Mouse (Mus musculus) stomach, embryonic 14.5 days (tissue): Measurements from ENCODE around the gene Kat6b. TPM values are rescaled to one million over a fixed set of nuclear protein-coding genes. Genes with fewer than 3 reads are reported as not detected.
"Not testable (repeated sequence)": the region's sequence is repeated elsewhere in the genome, so short reads cannot be mapped to it uniquely, and the experiment has no call there.

Experiments
- ATAC-seq: fragments of 200-750 bp; cut with Nextera tagmentation; 2 replicates; pipeline ENCODE4 v1.8.0; 2017; ENCODE audit warnings: low read depth, moderate TSS enrichment; ENCODE audit not compliant: insufficient number of reproducible peaks, insufficient read depth, low FRiP score
- H3K27ac ChIP-seq: fragments of 300-500 bp; sonication (generic); 2 replicates; pipeline ENCODE4 v1.5.1; 2014; ENCODE audit warnings: mild to moderate bottlenecking, low read length, moderate library complexity, mixed read lengths
- H3K27me3 ChIP-seq: fragments of 300-500 bp; sonication (generic); 2 replicates; pipeline ENCODE4 v1.6.1; 2014; ENCODE audit warnings: low read length, control low read depth, mixed read lengths; ENCODE audit not compliant: control insufficient read depth, insufficient read depth
- H3K36me3 ChIP-seq: fragments of 300-500 bp; sonication (generic); 2 replicates; pipeline ENCODE4 v1.6.1; 2014; ENCODE audit warnings: mild to moderate bottlenecking, control low read depth, low read length, moderate library complexity, mixed read lengths; ENCODE audit not compliant: control insufficient read depth, insufficient read depth
- H3K4me1 ChIP-seq: fragments of 300-500 bp; sonication (generic); 2 replicates; pipeline ENCODE4 v1.6.1; 2014; ENCODE audit warnings: low read length, control low read depth, mixed read lengths; ENCODE audit not compliant: control insufficient read depth, insufficient read depth
- H3K4me2 ChIP-seq: fragments of 300-500 bp; sonication (generic); replicated peaks from 2 replicates; pipeline ENCODE4 v1.6.1; 2014; ENCODE audit warnings: low read depth, low read length, control low read depth
- H3K4me3 ChIP-seq: fragments of 300-500 bp; sonication (generic); 2 replicates; pipeline ENCODE4 v1.5.1; 2014; ENCODE audit warnings: low read depth, low read length, control low read depth
- H3K9ac ChIP-seq: fragments of 300-500 bp; sonication (generic); replicated peaks from 2 replicates; pipeline ENCODE4 v1.6.1; 2014; ENCODE audit warnings: low read depth, mild to moderate bottlenecking, control low read depth, low read length, moderate library complexity, mixed read lengths
- H3K9me3 ChIP-seq: fragments of 300-500 bp; sonication (generic); 2 replicates; pipeline ENCODE4 v1.6.1; 2016; ENCODE audit warnings: low read depth, low read length, control low read depth; ENCODE audit not compliant: control insufficient read depth
- WGBS: fragments of 180-500 bp; shearing (Covaris S2); extraction: QIAGEN DNeasy Blood & Tissue Kit; methylation state at CpG from one replicate; pipeline ENCODE4 v1.1.7; 2014; 5-methylcytosine and 5-hydroxymethylcytosine counted together
- polyA plus RNA-seq: library from polyadenylated mRNA; unstranded; fragments of >200 nt; fragmentation: Nextera tagmentation; extraction: Ambion mirVana; gene quantifications from 2 replicates; pipeline ENCODE4 v1.2.1, GENCODE M21; 2014

Kat6b gene
- polyA plus RNA-seq, 1 experiment from 2014 or later, result 32.3 TPM

DNA sequence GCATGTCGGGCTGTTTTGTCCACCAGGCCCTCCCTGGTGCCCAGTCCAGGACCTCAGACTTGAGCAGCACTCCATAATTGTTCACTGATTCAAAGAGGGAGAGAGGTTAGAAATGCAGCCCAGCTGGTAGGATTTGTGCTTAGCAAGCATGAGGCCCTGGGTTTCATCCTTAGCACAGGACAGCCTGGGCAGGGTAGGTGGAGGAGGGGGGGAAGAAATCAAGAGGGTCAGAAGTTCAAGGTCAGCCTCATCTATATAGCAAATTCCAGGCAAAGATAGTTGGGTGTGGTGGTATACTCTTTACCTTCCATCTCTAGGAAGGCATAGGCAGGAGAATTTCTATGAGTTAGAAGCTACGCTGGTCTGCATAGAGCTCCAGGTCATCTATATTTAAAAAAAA, 9.3 kb upstream of the Kat6b start:
- Histone ChIP-seq H3K36me3 (no peaks in the 10 kb centered on the region), H3K4me2 (no peak overlapping the region), H3K27me3 (no peaks in the 10 kb centered on the region), H3K4me1 (no peaks in the 10 kb centered on the region), H3K9ac (no peak overlapping the region), H3K4me3 (no peak overlapping the region), H3K9me3 (no peaks in the 10 kb centered on the region), H3K27ac (no peak overlapping the region)
- whole genome bisulfite sequencing, result 89% methylated on average over 2 of the region's 2 CpGs
- no peak for ATAC-seq

DNA sequence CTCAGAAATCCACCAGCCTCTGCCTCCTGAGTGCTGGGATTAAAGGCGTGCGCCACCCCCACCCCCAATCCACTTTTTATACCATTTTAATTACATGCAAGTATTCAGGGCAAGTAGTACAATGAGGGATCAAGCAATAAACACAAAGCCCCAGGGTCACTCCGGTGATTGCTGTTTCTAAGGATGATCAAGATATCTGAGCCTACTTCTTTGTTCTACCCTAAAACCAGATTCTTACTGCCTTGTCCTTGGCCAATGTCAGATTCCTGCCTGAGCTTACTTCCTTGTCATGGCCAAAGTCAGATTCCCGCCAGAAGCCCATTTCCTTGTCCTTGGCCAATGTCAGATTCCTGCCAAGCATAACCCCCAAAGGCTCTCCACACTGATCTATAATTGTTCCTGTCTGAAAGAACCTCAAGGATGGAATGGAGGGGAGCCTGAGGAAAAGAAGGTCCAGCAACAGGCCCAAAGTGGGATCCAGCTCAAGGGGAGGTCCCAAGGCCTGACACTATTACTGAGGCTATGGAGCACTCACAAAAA, 6.6 kb upstream of the Kat6b start:
- ATAC-seq, result not testable (repeated sequence)
- 88% methylated on average over 4 of the region's 4 CpGs for WGBS

DNA sequence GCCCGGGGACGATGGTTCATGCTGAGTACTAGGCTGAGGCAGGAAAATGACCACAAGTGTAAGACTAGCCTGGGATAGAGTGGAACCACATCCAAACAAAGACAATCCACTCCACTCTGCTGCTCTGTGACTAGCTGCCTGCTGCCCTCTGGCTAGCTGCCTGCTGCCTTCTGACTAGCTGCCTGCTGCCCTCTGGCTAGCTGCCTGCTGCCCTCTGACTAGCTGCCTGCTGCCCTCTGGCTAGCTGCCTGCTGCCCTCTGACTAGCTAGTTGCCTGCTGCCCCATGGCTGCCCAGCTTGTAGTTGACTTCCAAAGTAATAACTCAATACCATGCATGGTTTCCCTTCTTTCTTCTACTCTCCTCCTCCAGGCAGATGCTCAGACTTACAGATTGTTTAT, 4.1 kb upstream of the Kat6b start:
- no peak for ATAC-seq
- Histone ChIP-seq H3K4me2 (no peak overlapping the region), H3K36me3 (no peaks in the 10 kb centered on the region), H3K4me1 (no peaks in the 10 kb centered on the region), H3K27ac (no peak overlapping the region), H3K9ac (no peak overlapping the region), H3K27me3 (no peaks in the 10 kb centered on the region), H3K9me3 (no peaks in the 10 kb centered on the region), H3K4me3 (no peak overlapping the region)
- 90% methylated on average over 2 of the region's 2 CpGs for whole genome bisulfite sequencing

More for the DNA sequence above, 6.6 kb upstream of the Kat6b start:
- H3K4me1 ChIP-seq, H3K27me3 ChIP-seq, H3K27ac ChIP-seq, H3K4me2 ChIP-seq, H3K36me3 ChIP-seq, H3K4me3 ChIP-seq, H3K9me3 ChIP-seq, H3K9ac ChIP-seq: not testable (repeated sequence)

GRCm38 (mm10) chr14:21479566-21479965, 1.7 kb upstream of the Kat6b start:
- 92% methylated on average over 8 of the region's 8 CpGs for WGBS
- no peak for ATAC-seq

GRCm38 (mm10) chr14:21480191-21480590, 1.0 kb upstream of the Kat6b start:
- Histone ChIP-seq H3K4me1 (no peaks in the 10 kb centered on the region), H3K9ac (no peak overlapping the region), H3K4me3 (no peak overlapping the region), H3K4me2 (no peak overlapping the region), H3K27me3 (no peaks in the 10 kb centered on the region), H3K27ac (no peak overlapping the region), H3K9me3 (no peaks in the 10 kb centered on the region), H3K36me3 (no peaks in the 10 kb centered on the region)
- 91% methylated on average over 5 of the region's 5 CpGs for WGBS
- no peak for ATAC-seq

More at GRCm38 (mm10) chr14:21479566-21479965, 1.7 kb upstream of the Kat6b start:
- no peaks in the 10 kb centered on the region for H3K36me3 ChIP-seq
- H3K9ac ChIP-seq, result no peak overlapping the region
- H3K4me1 ChIP-seq, result no peaks in the 10 kb centered on the region
- no peak overlapping the region for H3K4me2 ChIP-seq
- H3K9me3 ChIP-seq, result no peaks in the 10 kb centered on the region
- H3K27me3 ChIP-seq, result no peaks in the 10 kb centered on the region
- H3K4me3 ChIP-seq, result no peak overlapping the region
- H3K27ac ChIP-seq, result no peak overlapping the region

DNA sequence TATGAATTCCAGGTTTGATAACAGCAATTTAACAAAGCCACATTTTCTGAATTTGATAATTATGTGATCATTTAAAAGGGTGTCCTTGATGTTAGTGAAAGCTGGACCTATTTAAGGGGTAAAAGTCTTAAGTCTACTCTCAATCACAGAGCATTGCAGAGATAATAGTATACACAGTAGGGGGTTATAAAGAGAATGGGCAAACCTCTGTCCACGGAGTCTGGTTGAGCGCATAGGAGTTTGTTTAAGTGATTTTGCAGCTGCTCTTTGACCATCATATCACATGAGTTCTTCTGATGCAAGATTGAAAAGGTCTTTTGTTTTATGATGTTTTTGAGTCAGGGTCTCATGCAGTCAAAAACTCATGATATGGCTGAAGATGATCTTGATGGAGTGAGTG, 3.0 kb downstream of the Kat6b start:
- 85% methylated on average over 2 of the region's 2 CpGs for WGBS
- no peak for ATAC-seq

DNA sequence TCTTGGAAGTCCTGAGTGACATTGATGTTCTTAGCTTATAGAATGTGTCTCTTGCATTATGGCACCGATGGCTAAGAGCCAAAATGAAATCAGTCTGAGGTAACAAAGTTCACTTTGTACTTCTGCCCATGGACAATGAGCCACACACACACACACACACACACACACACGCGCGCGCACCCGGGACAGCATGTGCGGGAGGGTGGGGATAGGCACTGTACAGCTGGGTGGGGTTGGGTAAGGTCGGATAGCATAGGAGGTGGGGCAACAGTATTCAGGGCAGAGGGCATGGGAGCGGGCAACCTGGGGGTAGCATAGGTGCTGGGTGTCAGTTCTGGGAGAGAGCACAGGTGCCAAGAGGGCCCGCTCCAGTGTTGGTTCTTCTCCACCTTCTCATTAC, 3.5 kb downstream of the Kat6b start:
- Histone ChIP-seq H3K27ac (no peak overlapping the region), H3K4me1 (no peaks in the 10 kb centered on the region), H3K36me3 (no peaks in the 10 kb centered on the region), H3K27me3 (no peaks in the 10 kb centered on the region), H3K4me3 (no peak overlapping the region), H3K9me3 (no peaks in the 10 kb centered on the region), H3K9ac (no peak overlapping the region), H3K4me2 (no peak overlapping the region)
- ATAC-seq, result no peak
- WGBS, result 94% methylated on average over 10 of the region's 10 CpGs

More for the DNA sequence above, 3.0 kb downstream of the Kat6b start:
- Histone ChIP-seq H3K27me3 (no peaks in the 10 kb centered on the region), H3K4me2 (no peak overlapping the region), H3K4me3 (no peak overlapping the region), H3K9me3 (no peaks in the 10 kb centered on the region), H3K4me1 (no peaks in the 10 kb centered on the region), H3K9ac (no peak overlapping the region), H3K36me3 (no peaks in the 10 kb centered on the region), H3K27ac (no peak overlapping the region)

DNA sequence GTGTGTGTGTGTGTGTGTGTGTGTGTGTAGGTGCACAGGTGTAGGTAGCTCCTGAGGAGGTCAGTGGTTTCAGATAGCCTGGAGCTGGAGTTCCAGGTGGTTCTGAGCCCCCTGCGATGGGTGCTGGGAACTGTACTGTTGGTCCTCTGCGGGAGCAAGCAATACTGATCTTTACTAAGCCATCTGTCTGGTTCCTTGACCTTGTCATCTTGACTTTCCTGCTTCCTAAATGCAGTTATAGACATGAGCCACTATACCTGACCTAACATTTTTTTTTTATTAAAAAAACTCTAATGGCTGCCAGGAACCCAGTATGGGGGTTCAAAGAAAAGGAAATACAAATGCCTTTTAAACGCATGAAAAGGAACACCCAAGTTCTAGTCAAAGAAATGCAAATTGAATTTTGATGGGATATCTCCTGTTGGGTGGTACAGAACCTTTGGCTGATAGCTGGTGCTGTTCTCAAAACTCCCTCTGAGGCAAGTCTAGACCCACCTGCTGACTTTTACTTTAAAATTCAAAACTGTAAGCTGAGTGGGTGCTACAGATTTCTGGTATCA, 4.8 kb downstream of the Kat6b start:
- Histone ChIP-seq H3K27ac (no peak overlapping the region), H3K4me3 (no peak overlapping the region), H3K4me1 (no peaks in the 10 kb centered on the region), H3K36me3 (no peaks in the 10 kb centered on the region), H3K4me2 (no peak overlapping the region), H3K27me3 (no peaks in the 10 kb centered on the region), H3K9ac (no peak overlapping the region), H3K9me3 (no peaks in the 10 kb centered on the region)
- ATAC-seq, result no peak
- 91% methylated on average over 3 of the region's 3 CpGs for whole genome bisulfite sequencing

GRCm38 (mm10) chr14:21487135-21487534, 5.9 kb downstream of the Kat6b start:
- not testable (repeated sequence) for H3K27me3 ChIP-seq, H3K36me3 ChIP-seq, H3K4me3 ChIP-seq, ATAC-seq, H3K27ac ChIP-seq, H3K4me1 ChIP-seq, H3K9me3 ChIP-seq, H3K9ac ChIP-seq, H3K4me2 ChIP-seq
- 89% methylated on average over 2 of the region's 2 CpGs for WGBS
